Mouse (Mus musculus) midbrain, embryonic 15.5 days (tissue): ENCODE data around the gene Tomt. TPM values are rescaled to one million over a fixed set of nuclear protein-coding genes. Genes with fewer than 3 reads are reported as not detected.

Experiments
- ATAC-seq: fragments of 200-750 bp; cut with Nextera tagmentation; replicated peaks from 2 replicates; pipeline ENCODE4 v1.8.0; 2017; ENCODE audit warnings: moderate TSS enrichment
- H3K27ac ChIP-seq: fragments of 300-500 bp; sonication (generic); 2 replicates; pipeline ENCODE4 v1.5.1; 2015; ENCODE audit warnings: mild to moderate bottlenecking, inconsistent platforms
- H3K27me3 ChIP-seq: fragments of 300-500 bp; sonication (generic); replicated peaks from 2 replicates; pipeline ENCODE4 v1.6.1; 2015; ENCODE audit warnings: inconsistent platforms
- H3K36me3 ChIP-seq: fragments of 300-500 bp; sonication (generic); replicated peaks from 2 replicates; pipeline ENCODE4 v1.6.1; 2015; ENCODE audit warnings: inconsistent platforms
- H3K4me1 ChIP-seq: fragments of 300-500 bp; sonication (generic); 2 replicates; pipeline ENCODE4 v1.6.1; 2015; ENCODE audit warnings: inconsistent platforms
- H3K4me2 ChIP-seq: fragments of 300-500 bp; sonication (generic); 2 replicates; pipeline ENCODE4 v1.6.1; 2015; ENCODE audit warnings: inconsistent platforms, mild to moderate bottlenecking, moderate library complexity
- H3K4me3 ChIP-seq: fragments of 300-500 bp; sonication (generic); 2 replicates; pipeline ENCODE4 v1.5.1; 2015; ENCODE audit warnings: mild to moderate bottlenecking, inconsistent platforms
- H3K9ac ChIP-seq: fragments of 300-500 bp; sonication (generic); 2 replicates; pipeline ENCODE4 v1.6.1; 2015; ENCODE audit warnings: mild to moderate bottlenecking, inconsistent platforms
- H3K9me3 ChIP-seq: fragments of 300-500 bp; sonication (generic); 2 replicates; pipeline ENCODE4 v1.6.1; 2016; ENCODE audit warnings: inconsistent platforms
- WGBS: fragments of 180-500 bp; shearing (Covaris S2); methylation state at CpG from one replicate; pipeline ENCODE4 v1.1.7; 2015; ENCODE audit warnings: mixed read lengths; 5-methylcytosine and 5-hydroxymethylcytosine counted together
- polyA plus RNA-seq: library from polyadenylated mRNA; unstranded; fragments of >200 nt; fragmentation: Nextera tagmentation; extraction: Ambion mirVana; gene quantifications from 2 replicates; pipeline ENCODE4 v1.2.1, GENCODE M21; 2015

The Tomt gene
- polyA plus RNA-seq, 1 experiment from 2014 or later = 0.54 TPM

- H3K4me1 ChIP-seq = peaks cover 6% of the 10 kb centered on the region; the same call in 1 of the 2 replicates
- no peak overlapping the region for H3K27ac ChIP-seq
- H3K4me2 ChIP-seq = no peak overlapping the region
- no peaks in the 10 kb centered on the region for H3K27me3 ChIP-seq
- no peaks in the 10 kb centered on the region for H3K36me3 ChIP-seq
- H3K4me3 ChIP-seq = no peak overlapping the region
- no peaks in the 10 kb centered on the region for H3K9me3 ChIP-seq
- 35% methylated on average over 13 of the region's 13 CpGs for WGBS
- peak; percentile 37; the same call in 1 of the 2 replicates for ATAC-seq
- no peak overlapping the region for H3K9ac ChIP-seq
Observed at GRCm38 (mm10) chr7:101868241-101869162, 37.7 kb downstream of the Tomt start.

GRCm38 (mm10) chr7:101867482-101867881, 38.7 kb downstream of the Tomt start:
- no peak for ATAC-seq
- Histone ChIP-seq H3K4me3 (no peak overlapping the region), H3K9me3 (no peaks in the 10 kb centered on the region), H3K4me1 (peaks cover 6% of the 10 kb centered on the region; the same call in 1 of the 2 replicates), H3K36me3 (no peaks in the 10 kb centered on the region), H3K27ac (no peak overlapping the region), H3K4me2 (no peak overlapping the region), H3K9ac (no peak overlapping the region), H3K27me3 (no peaks in the 10 kb centered on the region)
- WGBS = 96% methylated on average over 4 of the region's 4 CpGs

GRCm38 (mm10) chr7:101866491-101867265, 39.5 kb downstream of the Tomt start:
- no peak for ATAC-seq

GRCm38 (mm10) chr7:101863415-101863814, 42.7 kb downstream of the Tomt start, which contains the start of gene Anapc15:
TSS of gene Anapc15 (plus strand) at chr7:101863715.
- Histone ChIP-seq H3K9ac (no peak within 1 kb of the TSS), H3K4me3 (no peak within 1 kb of the TSS), H3K4me2 (no peak within 1 kb of the TSS), H3K9me3 (no peaks in the 10 kb centered on the region), H3K27ac (no peak within 1 kb of the TSS), H3K4me1 (peaks cover 4% of the 10 kb centered on the region; the same call in 1 of the 2 replicates), H3K27me3 (no peaks in the 10 kb centered on the region), H3K36me3 (no peaks in the 10 kb centered on the region)
- ATAC-seq = no peak
- 76% methylated on average over 3 of the region's 3 CpGs for WGBS

More at GRCm38 (mm10) chr7:101866491-101867265, 39.5 kb downstream of the Tomt start:
- Histone ChIP-seq H3K27ac (no peak overlapping the region), H3K4me3 (no peak overlapping the region), H3K9me3 (no peaks in the 10 kb centered on the region), H3K36me3 (no peaks in the 10 kb centered on the region), H3K9ac (no peak overlapping the region), H3K27me3 (no peaks in the 10 kb centered on the region), H3K4me2 (no peak overlapping the region), H3K4me1 (peaks cover 6% of the 10 kb centered on the region; the same call in 1 of the 2 replicates)
- 79% methylated on average over 11 of the region's 11 CpGs for WGBS

GRCm38 (mm10) chr7:101862291-101862690, 43.9 kb downstream of the Tomt start:
- Histone ChIP-seq H3K27ac (no peak overlapping the region), H3K9me3 (no peaks in the 10 kb centered on the region), H3K9ac (no peak overlapping the region), H3K27me3 (no peaks in the 10 kb centered on the region), H3K4me1 (no peaks in the 10 kb centered on the region), H3K36me3 (no peaks in the 10 kb centered on the region), H3K4me3 (no peak overlapping the region), H3K4me2 (no peak overlapping the region)
- 80% methylated on average over 3 of the region's 3 CpGs for WGBS
- ATAC-seq = no peak

GRCm38 (mm10) chr7:101860978-101861377, 45.2 kb downstream of the Tomt start:
- Histone ChIP-seq H3K4me3 (no peak overlapping the region), H3K4me1 (no peaks in the 10 kb centered on the region), H3K4me2 (no peak overlapping the region), H3K27me3 (no peaks in the 10 kb centered on the region), H3K9me3 (no peaks in the 10 kb centered on the region), H3K27ac (no peak overlapping the region), H3K9ac (no peak overlapping the region), H3K36me3 (no peaks in the 10 kb centered on the region)
- ATAC-seq = no peak

GRCm38 (mm10) chr7:101858362-101858761, 47.8 kb downstream of the Tomt start:
- no peak for ATAC-seq
- H3K9ac ChIP-seq = no peak overlapping the region
- 90% methylated on average over 9 of the region's 9 CpGs for WGBS

GRCm38 (mm10) chr7:101857094-101857493, 49.1 kb downstream of the Tomt start, which contains the start of gene Folr2:
TSS of gene Folr2 (minus strand) at chr7:101857194.
- H3K4me1 ChIP-seq = no peaks in the 10 kb centered on the region
- no peak within 1 kb of the TSS for H3K9ac ChIP-seq
- no peak for ATAC-seq
- H3K4me2 ChIP-seq = no peak within 1 kb of the TSS
- no peak within 1 kb of the TSS for H3K4me3 ChIP-seq
- H3K27me3 ChIP-seq = no peaks in the 10 kb centered on the region
- H3K27ac ChIP-seq = no peak within 1 kb of the TSS
- 98% methylated on average over 4 of the region's 4 CpGs for WGBS
- H3K36me3 ChIP-seq = no peaks in the 10 kb centered on the region
- H3K9me3 ChIP-seq = no peaks in the 10 kb centered on the region

More at GRCm38 (mm10) chr7:101858362-101858761, 47.8 kb downstream of the Tomt start:
- Histone ChIP-seq H3K27me3 (no peaks in the 10 kb centered on the region), H3K9me3 (no peaks in the 10 kb centered on the region), H3K36me3 (no peaks in the 10 kb centered on the region), H3K4me1 (no peaks in the 10 kb centered on the region), H3K4me3 (no peak overlapping the region), H3K4me2 (no peak overlapping the region), H3K27ac (no peak overlapping the region)

- Histone ChIP-seq H3K27ac (no peak overlapping the region), H3K4me2 (no peak overlapping the region), H3K36me3 (no peaks in the 10 kb centered on the region), H3K4me3 (no peak overlapping the region), H3K27me3 (no peaks in the 10 kb centered on the region), H3K9me3 (no peaks in the 10 kb centered on the region), H3K4me1 (no peaks in the 10 kb centered on the region), H3K9ac (no peak overlapping the region)
- 79% methylated on average over 2 of the region's 2 CpGs for WGBS
- ATAC-seq = no peak
Observed at GRCm38 (mm10) chr7:101853816-101854215, 52.3 kb downstream of the Tomt start.

GRCm38 (mm10) chr7:101852846-101853245, 53.3 kb downstream of the Tomt start:
- H3K27me3 ChIP-seq = no peaks in the 10 kb centered on the region
- H3K4me1 ChIP-seq = no peaks in the 10 kb centered on the region
- no peak overlapping the region for H3K4me3 ChIP-seq
- H3K9me3 ChIP-seq = no peaks in the 10 kb centered on the region
- ATAC-seq = no peak
- H3K9ac ChIP-seq = no peak overlapping the region
- no peak overlapping the region for H3K4me2 ChIP-seq
- H3K36me3 ChIP-seq = no peaks in the 10 kb centered on the region
- WGBS = 87% methylated on average over 6 of the region's 6 CpGs
- no peak overlapping the region for H3K27ac ChIP-seq

- H3K4me3 ChIP-seq = no peak overlapping the region
Observed at GRCm38 (mm10) chr7:101851689-101852088, 54.5 kb downstream of the Tomt start.

More at GRCm38 (mm10) chr7:101851689-101852088, 54.5 kb downstream of the Tomt start:
- Histone ChIP-seq H3K4me1 (no peaks in the 10 kb centered on the region), H3K9ac (no peak overlapping the region), H3K9me3 (no peaks in the 10 kb centered on the region), H3K36me3 (no peaks in the 10 kb centered on the region), H3K4me2 (no peak overlapping the region), H3K27ac (no peak overlapping the region), H3K27me3 (no peaks in the 10 kb centered on the region)
- 85% methylated on average over 6 of the region's 6 CpGs for WGBS
- ATAC-seq = no peak
